Mouse (Mus musculus) G1E (cell line): Measurements from ENCODE around the gene Mgat1. TPM values are rescaled to one million over a fixed set of nuclear protein-coding genes. Genes with fewer than 3 reads are reported as not detected.
"Not testable (repeated sequence)": the region's sequence is repeated elsewhere in the genome, so short reads cannot be mapped to it uniquely, and the experiment has no call there.

ENCODE experiments used
- ATAC-seq: 2 replicates; pipeline ENCODE4 v1.8.0; 2016; ENCODE audit warnings: mild to moderate bottlenecking; ENCODE audit not compliant: insufficient number of reproducible peaks, poor library complexity, low FRiP score, severe bottlenecking; ENCODE audit errors: extremely low read depth
- DNase-seq: peaks from one replicate; pipeline ENCODE4 v3.0.0; 2012; ENCODE audit warnings: low spot score
- H3K27me3 ChIP-seq: 2 replicates; pipeline ENCODE4 v1.6.1; 2012; ENCODE audit warnings: mild to moderate bottlenecking, low read length, inconsistent platforms; ENCODE audit not compliant: insufficient read depth
- H3K36me3 ChIP-seq: replicated peaks from 2 replicates; pipeline ENCODE3; 2012; ENCODE audit warnings: mild to moderate bottlenecking, inconsistent platforms
- H3K4me1 ChIP-seq: 2 replicates; pipeline ENCODE4 v1.6.1; 2012; ENCODE audit warnings: low read depth, low read length, inconsistent platforms, mixed read lengths; ENCODE audit not compliant: insufficient read depth
- H3K4me3 ChIP-seq: 2 replicates; pipeline ENCODE4 v1.5.1; 2012; ENCODE audit warnings: low read depth, mild to moderate bottlenecking, inconsistent platforms, low read length, moderate library complexity, mixed read lengths
- H3K9me3 ChIP-seq: replicated peaks from 2 replicates; pipeline ENCODE4 v1.6.1; 2012; ENCODE audit warnings: inconsistent platforms
- CTCF ChIP-seq: IDR thresholded peaks from 2 replicates; pipeline ENCODE4 v1.5.1; 2012; ENCODE audit warnings: low read depth, low read length, inconsistent platforms, mixed read lengths
- GATA1 ChIP-seq: IDR thresholded peaks from 2 replicates; pipeline ENCODE4 v1.6.1; 2012; ENCODE audit warnings: borderline replicate concordance, low read length, inconsistent platforms, mixed read lengths
- GATA2 ChIP-seq: IDR thresholded peaks from 2 replicates; pipeline ENCODE4 v1.6.1; 2012; ENCODE audit warnings: low read depth, low read length, inconsistent platforms, borderline replicate concordance
- POLR2AphosphoS5 ChIP-seq: IDR thresholded peaks from 2 replicates; pipeline ENCODE4 v1.6.1; 2012; ENCODE audit warnings: low read depth, low read length, inconsistent platforms; ENCODE audit not compliant: insufficient replicate concordance
- TAL1 ChIP-seq: conservative IDR thresholded peaks from 2 replicates; pipeline ENCODE4 v1.6.1; 2012; ENCODE audit warnings: low read depth, low read length, inconsistent platforms, mixed read lengths
- polyA plus RNA-seq: library from polyadenylated mRNA; stranded (reverse); fragments of >175 nt; gene quantifications from 2 replicates; pipeline ENCODE4 v1.2.3, GENCODE M21; 2012
- total RNA-seq, 2 experiments: library from RNA; stranded (forward) in 1 of 2; stranded (reverse) in 1 of 2; fragments of 200-1000 nt in 1 of 2; fragments of >200 nt in 1 of 2; fragmentation: Nextera tagmentation in 1 of 2; gene quantifications; 2 replicates each; pipeline ENCODE4 v1.2.3; 2014 to 2017

Gene Mgat1
- total RNA-seq (2014; fragmentation: Nextera tagmentation), result 18.2 and 20.0 TPM in 2 replicates
- total RNA-seq (2017), result 26.1 and 28.9 TPM in 2 replicates
- 34.8 and 36.9 TPM in 2 replicates for polyA plus RNA-seq

- DNase-seq, result peak; percentile 91
- TF ChIP-seq POLR2AphosphoS5, result no peak
- no peak for TF ChIP-seq GATA2
- no peak for TF ChIP-seq GATA1
- Histone ChIP-seq H3K36me3 (peaks cover 9% of the 10 kb centered on the region), H3K4me3 (peak within 1 kb of the TSS; percentile 72), H3K9me3 (no peaks in the 10 kb centered on the region), H3K27me3 (no peaks in the 10 kb centered on the region), H3K4me1 (peaks cover 77% of the 10 kb centered on the region)
- peak; percentile 81 for ATAC-seq
Observed at GRCm38 (mm10) chr11:49243727-49244594, at the start of gene Mgat1. Gene Mgat1, plus strand, starts transcription at chr11:49244191.

- not testable (repeated sequence) for H3K9me3 ChIP-seq, H3K4me1 ChIP-seq, ATAC-seq, H3K36me3 ChIP-seq, H3K4me3 ChIP-seq, DNase-seq, H3K27me3 ChIP-seq
Observed at GRCm38 (mm10) chr11:49194771-49195170, 49.2 kb upstream of the Mgat1 start.

DNA sequence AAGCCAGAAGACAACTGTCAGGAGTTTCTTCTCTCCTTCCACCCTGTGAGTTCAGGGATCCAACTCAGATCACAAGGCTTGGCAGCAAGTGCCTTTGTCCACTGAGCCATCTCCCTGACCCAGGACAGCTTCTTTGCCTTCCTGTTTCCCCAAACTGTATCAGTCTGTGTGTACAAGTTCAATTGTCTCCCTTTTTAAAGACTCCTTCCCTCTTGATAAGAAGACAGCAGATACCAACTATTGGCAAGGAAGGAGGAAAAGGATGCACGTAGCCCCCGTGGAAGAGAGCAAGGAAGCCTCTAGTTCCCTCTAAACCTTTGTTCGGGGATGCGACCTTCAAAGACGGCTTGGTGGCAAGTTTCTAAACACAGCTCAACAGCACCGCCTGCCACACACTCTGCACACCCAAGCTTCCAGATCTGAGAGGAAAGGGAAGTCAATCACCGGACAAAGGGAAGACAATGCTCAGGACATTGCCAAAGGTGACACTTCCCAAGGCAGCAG lies 48.1 kb upstream of the Mgat1 start:
- Histone ChIP-seq H3K4me3 (no peak overlapping the region), H3K27me3 (no peaks in the 10 kb centered on the region), H3K36me3 (peaks cover 12% of the 10 kb centered on the region), H3K4me1 (0 out of 2 replicates have a peak, but pooled peaks cover 2% of the 10 kb centered on the region), H3K9me3 (0 out of 2 replicates have a peak, but pooled peaks cover 2% of the 10 kb centered on the region)
- DNase-seq, result no peak
- no peak for TF ChIP-seq GATA1
- TF ChIP-seq POLR2AphosphoS5, result no peak
- TF ChIP-seq GATA2, result no peak
- TF ChIP-seq CTCF, result no peak
- no peak for TF ChIP-seq TAL1
- no peak for ATAC-seq

DNA sequence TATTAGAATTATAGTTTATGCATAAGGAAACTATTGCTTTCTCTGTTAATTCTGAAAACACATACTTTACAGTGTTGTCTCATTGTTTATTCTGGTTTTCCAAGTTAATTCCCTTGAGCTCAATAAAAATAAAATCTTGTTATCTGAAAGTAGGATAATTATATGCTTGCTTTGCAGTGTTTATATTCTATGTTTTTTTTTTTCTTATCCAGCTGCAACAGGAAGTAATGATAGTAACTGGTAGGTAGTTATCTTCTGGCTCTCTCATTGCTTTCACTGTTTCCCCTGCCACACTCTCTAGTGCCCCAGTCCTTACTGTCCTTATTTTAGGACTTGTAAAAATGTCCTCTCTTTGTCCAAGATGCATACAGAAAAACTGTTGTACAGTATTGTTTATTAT lies 43.3 kb upstream of the Mgat1 start:
- TF ChIP-seq CTCF (no peak), GATA1 (no peak), TAL1 (no peak), GATA2 (no peak), POLR2AphosphoS5 (no peak)
- DNase-seq, result no peak
- 0 out of 2 replicates have a peak, but pooled peaks cover 2% of the 10 kb centered on the region for H3K9me3 ChIP-seq

GRCm38 (mm10) chr11:49201142-49201541 lies 42.8 kb upstream of the Mgat1 start:
- DNase-seq, result no peak
- TF ChIP-seq CTCF, result no peak
- no peak for TF ChIP-seq GATA2
- no peak for TF ChIP-seq TAL1
- TF ChIP-seq GATA1, result no peak
- no peak for TF ChIP-seq POLR2AphosphoS5

More for the DNA sequence above, 43.3 kb upstream of the Mgat1 start:
- no peak for ATAC-seq
- Histone ChIP-seq H3K27me3 (no peaks in the 10 kb centered on the region), H3K4me1 (peaks cover 22% of the 10 kb centered on the region), H3K36me3 (peaks cover 17% of the 10 kb centered on the region), H3K4me3 (no peak overlapping the region)

GRCm38 (mm10) chr11:49202071-49202470 lies 41.9 kb upstream of the Mgat1 start:
- Histone ChIP-seq H3K4me1 (peaks cover 31% of the 10 kb centered on the region), H3K27me3 (no peaks in the 10 kb centered on the region), H3K36me3 (peaks cover 27% of the 10 kb centered on the region), H3K9me3 (0 out of 2 replicates have a peak, but pooled peaks cover 2% of the 10 kb centered on the region), H3K4me3 (peak overlapping the region; percentile 85)
- ATAC-seq (no peak), DNase-seq (no peak)
- no peak for TF ChIP-seq GATA1
- no peak for TF ChIP-seq POLR2AphosphoS5
- no peak for TF ChIP-seq GATA2
- TF ChIP-seq CTCF, result no peak
- no peak for TF ChIP-seq TAL1

More at GRCm38 (mm10) chr11:49201142-49201541, 42.8 kb upstream of the Mgat1 start:
- Histone ChIP-seq H3K27me3 (no peaks in the 10 kb centered on the region), H3K36me3 (peaks cover 18% of the 10 kb centered on the region), H3K4me1 (peaks cover 23% of the 10 kb centered on the region), H3K4me3 (no peak overlapping the region), H3K9me3 (0 out of 2 replicates have a peak, but pooled peaks cover 2% of the 10 kb centered on the region)
- ATAC-seq, result no peak
